Mouse (Mus musculus): ENCODE data around the gene Lingo2.

Gene Lingo2

GRCm38 (mm10) chr4:36560997-36561396 is 390.6 kb downstream of the Lingo2 start:
- DNase-seq (ENCODE audit: extremely low spot score, low read depth, low spot score), result no peak

- DNase-seq (ENCODE audit: extremely low spot score, low read depth, low spot score), result no peak
These were observed 410.7 kb downstream of the Lingo2 start for GRCm38 (mm10) chr4:36540664-36541360.

- no peak for DNase-seq (ENCODE audit: extremely low spot score, low read depth, low spot score)
These were observed 417.7 kb downstream of the Lingo2 start for GRCm38 (mm10) chr4:36533895-36534294.

GRCm38 (mm10) chr4:36490255-36490654 is 461.3 kb downstream of the Lingo2 start:
- no peak for DNase-seq (ENCODE audit: extremely low spot score, low read depth, low spot score)

DNA sequence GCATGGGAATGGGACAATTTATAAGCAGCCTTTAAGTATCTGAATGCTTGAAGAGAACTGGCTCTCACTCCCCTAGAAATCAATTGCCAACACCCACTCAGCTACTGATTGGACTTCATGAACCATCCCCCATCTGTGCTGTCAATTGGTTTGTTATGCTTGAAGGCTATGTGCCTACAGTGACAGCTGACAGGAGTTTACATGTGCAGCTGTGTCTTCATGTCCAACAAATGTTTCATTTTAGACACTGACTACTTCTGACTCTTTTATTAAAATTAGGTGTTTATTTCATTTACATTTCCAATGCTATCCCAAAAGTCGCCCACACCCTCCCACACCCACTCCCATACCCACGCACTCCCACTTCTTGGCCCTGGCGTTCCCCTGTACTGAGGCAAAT is 516.3 kb downstream of the Lingo2 start:
- no peak for DNase-seq (ENCODE audit: extremely low spot score, low read depth, low spot score)

DNA sequence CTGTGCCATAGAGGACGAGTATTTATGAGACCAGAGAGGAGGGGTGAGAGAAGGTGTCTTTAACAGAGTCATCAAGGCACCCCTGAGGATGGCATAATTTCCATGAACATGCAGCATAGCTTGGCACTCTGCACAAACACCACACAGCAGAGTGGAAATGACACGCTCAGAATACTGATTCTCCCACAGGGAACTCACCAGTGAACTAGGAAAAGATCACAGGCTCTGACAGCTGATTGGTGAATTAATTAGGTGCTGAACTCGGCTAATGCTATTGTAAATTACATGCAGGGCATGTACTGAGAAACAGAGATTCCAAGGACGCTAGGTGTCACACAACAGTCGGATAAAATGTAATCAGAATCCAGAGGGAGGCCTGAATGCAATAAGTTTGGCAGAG is 525.4 kb downstream of the Lingo2 start:
- no peak for DNase-seq (ENCODE audit: extremely low spot score, low read depth, low spot score)

DNA sequence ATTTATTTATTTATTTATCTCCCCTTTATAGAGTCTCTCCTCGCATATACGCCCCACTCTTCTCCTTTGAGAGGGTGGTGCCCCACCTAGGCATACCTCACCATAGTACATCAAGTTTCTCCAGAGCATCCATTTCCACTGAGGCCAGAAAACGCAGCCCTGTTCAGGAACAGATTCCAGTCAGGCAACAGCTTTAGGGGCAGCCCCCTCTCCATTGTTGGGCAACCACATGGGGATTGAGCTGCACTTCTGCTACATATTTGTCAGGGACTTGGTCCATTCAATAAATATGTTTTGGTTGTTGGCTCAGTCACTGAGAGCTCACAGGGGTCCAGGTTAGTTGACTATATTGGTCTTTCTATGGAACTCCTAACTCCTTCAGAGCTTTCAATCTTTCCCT is 544.2 kb downstream of the Lingo2 start:
- no peak for DNase-seq (ENCODE audit: extremely low spot score, low read depth, low spot score)

GRCm38 (mm10) chr4:36368925-36369324 is 582.6 kb downstream of the Lingo2 start:
- DNase-seq (ENCODE audit: extremely low spot score, low read depth, low spot score), result no peak

DNA sequence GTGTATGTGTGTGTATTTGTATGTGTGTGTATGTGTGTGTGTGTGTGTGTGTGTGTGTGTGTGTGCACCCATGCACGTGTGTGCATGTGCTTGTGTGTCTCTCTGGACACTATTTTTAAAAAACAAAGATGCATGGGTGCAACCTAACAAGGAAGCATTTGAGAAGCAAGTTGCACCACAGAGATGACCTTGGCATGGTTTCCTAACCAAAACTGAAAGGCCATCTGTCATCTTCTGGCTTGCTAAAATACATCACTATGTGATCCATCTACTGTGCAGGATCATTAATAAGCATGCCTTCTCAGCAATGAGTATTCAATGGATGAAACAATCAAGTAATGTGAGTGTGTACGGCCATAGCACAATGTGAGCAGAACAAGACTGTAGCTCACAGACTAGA is 597.1 kb downstream of the Lingo2 start:
- no peak for DNase-seq (ENCODE audit: extremely low spot score, low read depth, low spot score)

- DNase-seq (ENCODE audit: extremely low spot score, low read depth, low spot score), result no peak
These were observed 619.8 kb downstream of the Lingo2 start for GRCm38 (mm10) chr4:36331741-36332140.

DNA sequence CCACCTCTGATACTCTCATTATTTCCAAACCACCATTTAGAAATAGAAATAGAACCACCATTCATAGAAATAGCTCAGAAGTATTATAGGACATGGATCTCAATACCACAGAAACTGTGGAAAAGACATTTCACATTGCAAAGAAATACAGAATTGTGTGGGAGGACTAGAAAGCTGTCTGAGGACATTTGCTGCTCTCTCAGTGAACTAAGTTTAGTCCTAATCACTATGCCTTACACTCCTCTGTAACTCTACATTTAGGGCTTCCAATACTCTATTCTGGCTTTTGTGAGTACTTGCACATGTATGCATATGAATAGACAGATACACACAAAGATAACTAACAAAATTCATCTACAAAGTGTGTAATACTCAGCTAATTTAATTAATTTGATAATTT is 625.9 kb downstream of the Lingo2 start:
- no peak for DNase-seq (ENCODE audit: extremely low spot score, low read depth, low spot score)

- no peak for DNase-seq (ENCODE audit: extremely low spot score, low read depth, low spot score)
These were observed 638.5 kb downstream of the Lingo2 start for GRCm38 (mm10) chr4:36313067-36313466.

- DNase-seq (ENCODE audit: extremely low spot score, low read depth, low spot score), result no peak
These were observed 640.1 kb downstream of the Lingo2 start for GRCm38 (mm10) chr4:36311431-36311830.

DNA sequence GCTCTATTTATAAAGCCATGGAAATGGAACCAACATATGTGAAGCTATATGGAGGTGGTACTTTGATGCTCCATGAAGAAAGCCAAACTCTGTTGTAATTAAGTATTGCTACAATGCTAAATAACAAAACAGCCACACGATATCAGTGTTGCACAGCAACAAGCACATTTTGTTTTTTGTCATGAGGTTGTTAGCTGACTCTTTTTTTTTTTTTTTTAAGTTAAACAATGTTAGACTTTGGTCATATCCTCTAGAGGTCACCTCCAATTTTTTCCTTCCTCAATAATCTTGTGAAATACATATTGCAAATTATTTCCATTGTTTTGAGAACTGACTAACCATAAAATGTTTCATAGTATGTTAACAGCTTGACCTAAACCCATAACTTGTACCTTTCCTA is 646.3 kb downstream of the Lingo2 start:
- DNase-seq (ENCODE audit: extremely low spot score, low read depth, low spot score), result no peak

GRCm38 (mm10) chr4:36289701-36290053 is 661.9 kb downstream of the Lingo2 start:
- DNase-seq (ENCODE audit: extremely low spot score, low read depth, low spot score), result no peak

GRCm38 (mm10) chr4:36288813-36289700 is 662.5 kb downstream of the Lingo2 start:
- no peak for DNase-seq (ENCODE audit: extremely low spot score, low read depth, low spot score)

DNA sequence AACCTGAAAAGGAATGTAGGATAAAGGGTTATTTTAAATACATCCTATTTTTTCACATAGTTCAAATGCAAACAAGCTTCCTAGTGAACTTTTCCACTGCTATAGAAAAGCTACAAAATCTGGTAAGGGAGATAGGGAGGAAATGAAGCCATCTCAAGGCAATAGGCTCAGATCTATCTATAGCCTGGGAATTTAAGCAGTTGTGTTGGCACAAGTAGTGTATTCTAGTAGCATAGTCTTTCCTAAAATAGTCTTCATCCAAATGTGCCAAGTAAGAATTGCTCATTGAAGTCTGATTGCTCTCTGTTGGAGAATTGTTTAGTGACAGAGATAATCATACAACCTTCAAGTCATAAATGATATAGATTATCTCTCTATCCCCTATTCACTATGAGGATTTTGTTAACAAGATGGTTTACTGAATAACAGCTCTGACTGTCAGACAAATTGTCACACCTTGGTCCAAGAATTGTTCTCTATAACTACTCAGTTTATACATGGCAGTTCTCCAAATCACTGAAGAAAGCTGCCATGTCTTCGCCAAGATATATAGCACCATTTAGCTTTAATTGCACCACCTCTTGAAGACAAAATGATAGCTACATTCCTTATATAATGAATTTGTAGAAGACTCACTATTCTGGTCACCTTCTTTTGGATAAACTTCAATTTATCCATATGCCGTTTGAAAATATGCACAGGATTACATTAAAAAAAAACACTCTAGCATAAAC is 688.9 kb downstream of the Lingo2 start:
- DNase-seq (ENCODE audit: extremely low spot score, low read depth, low spot score), result no peak

GRCm38 (mm10) chr4:36186231-36186922 is 765.2 kb downstream of the Lingo2 start:
- DNase-seq (ENCODE audit: extremely low spot score, low read depth, low spot score), result no peak

DNA sequence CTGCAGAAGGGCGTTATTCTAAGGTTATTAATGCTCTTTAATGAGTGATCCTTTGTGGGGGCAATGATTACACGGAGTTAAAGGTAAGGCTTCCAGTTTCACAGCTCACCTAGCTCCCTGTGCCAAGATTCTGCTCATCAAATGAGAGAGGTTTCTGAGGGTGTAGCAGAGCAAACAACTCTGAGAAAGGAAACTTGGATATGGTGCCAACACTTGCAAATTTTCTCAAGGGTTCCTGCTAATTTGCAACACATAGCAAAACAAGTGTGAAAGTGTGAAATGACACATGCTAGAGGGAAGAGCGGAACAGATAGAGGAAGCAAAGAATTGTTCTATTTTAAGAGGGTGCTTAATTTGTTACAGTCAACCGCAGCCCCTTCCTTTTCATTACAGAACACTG is 767.9 kb downstream of the Lingo2 start:
- no peak for DNase-seq (ENCODE audit: extremely low spot score, low read depth, low spot score)

DNA sequence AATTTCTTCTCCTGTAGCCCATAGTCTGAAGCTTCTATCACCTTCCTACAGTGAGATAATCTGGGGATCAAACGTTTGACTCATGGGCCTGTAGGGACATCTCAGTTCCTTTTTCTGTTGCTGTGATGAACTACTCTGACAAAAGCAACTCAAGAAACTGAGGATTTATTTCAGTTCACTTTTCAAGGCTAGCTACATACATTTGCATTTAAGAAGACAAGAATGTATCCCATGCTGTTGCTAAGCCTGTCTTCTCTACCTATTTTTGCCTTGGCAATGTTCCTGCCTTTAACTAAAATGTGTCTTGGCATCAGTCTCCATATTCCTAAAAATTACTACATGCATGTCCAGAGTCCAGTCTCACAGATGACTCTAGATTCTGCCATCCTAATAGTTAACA is 781.4 kb downstream of the Lingo2 start:
- no peak for DNase-seq (ENCODE audit: extremely low spot score, low read depth, low spot score)

GRCm38 (mm10) chr4:36131341-36131740 is 820.2 kb downstream of the Lingo2 start:
- no peak for DNase-seq (ENCODE audit: extremely low spot score, low read depth, low spot score)
